Mouse (Mus musculus) kidney, adult 18-20 months (tissue): ENCODE measurements around the gene Mmp25.
"Not testable (repeated sequence)": the region's sequence is repeated elsewhere in the genome, so short reads cannot be mapped to it uniquely, and the experiment has no call there.

Experiments
- DNase-seq: peaks from one replicate; pipeline ENCODE4 v3.0.0; 2021

Mmp25 gene

GRCm38 (mm10) chr17:23599605-23600063 is 45.4 kb downstream of the Mmp25 start:
- no peak for DNase-seq

GRCm38 (mm10) chr17:23598582-23599552 is 46.2 kb downstream of the Mmp25 start, which contains the start of gene Zfp13:
Gene Zfp13 (minus strand): TSS chr17:23599487.
- peak; percentile 83 for DNase-seq

- not testable (repeated sequence) for DNase-seq
Observed at GRCm38 (mm10) chr17:23595139-23595538, 49.9 kb downstream of the Mmp25 start.

GRCm38 (mm10) chr17:23592926-23593300 is 52.2 kb downstream of the Mmp25 start:
- no peak for DNase-seq

GRCm38 (mm10) chr17:23592208-23592925 is 52.7 kb downstream of the Mmp25 start:
- peak; percentile 96 for DNase-seq

- DNase-seq, result no peak
Observed at GRCm38 (mm10) chr17:23587253-23587652, 57.8 kb downstream of the Mmp25 start.

GRCm38 (mm10) chr17:23585721-23586491 is 59.2 kb downstream of the Mmp25 start:
- DNase-seq, result peak; percentile 52

GRCm38 (mm10) chr17:23584786-23585185 is 60.3 kb downstream of the Mmp25 start:
- no peak for DNase-seq
